ENCODE assay signal across 12 mouse cellular contexts in genomic region chr6:85409003-85409402, GRCm38 (mm10). TPM values are rescaled to one million over a fixed set of nuclear protein-coding genes. Genes with fewer than 3 reads are reported as not detected.
A peak's percentile ranks its signal among the peaks of the same experiment; 100 is the strongest.
DNase-seq lines count a peak whose midpoint lies in the region; ATAC-seq and TF ChIP-seq lines count a peak whose summit lies in the region.
"Had no signal": no experiment of that assay in that cellular context is flagged by ENCODE, and none has a peak within 500 bp of the region (broad histone marks: within the 10 kb centered on the region; RNA-seq: fewer than 3 reads in every experiment).

No protein-coding gene starts in this region.

- H3K4me1 ChIP-seq in heart, embryonic 12.5 days (replicated peaks): peaks cover 6% of the 10 kb centered on the region
- no peaks in the 10 kb centered on the region for H3K4me1 ChIP-seq in ES-Bruce4 (ENCODE audit: control insufficient read depth, insufficient read depth, low read length)
- peaks cover 6% of the 10 kb centered on the region; the same call in 1 of the 2 replicates for H3K4me1 ChIP-seq in forebrain, embryonic 11.5 days (replicated peaks; ENCODE audit: control insufficient read depth, insufficient read depth, low read length)
- H3K4me1 ChIP-seq in midbrain, embryonic 10.5 days: peaks cover 35% of the 10 kb centered on the region

- H3K27ac ChIP-seq in heart, embryonic 12.5 days (ENCODE audit: poor library complexity, severe bottlenecking): no peak overlapping the region
- H3K27ac ChIP-seq in ES-Bruce4 (ENCODE audit: insufficient read depth, low read length): no peak overlapping the region
- H3K27ac ChIP-seq in forebrain, embryonic 11.5 days (ENCODE audit: low read depth, low read length): no peak overlapping the region
- H3K27ac ChIP-seq in midbrain, embryonic 10.5 days (replicated peaks): peak overlapping the region; percentile 79
- H3K27ac ChIP-seq: liver, embryonic 15.5 days had no signal

- H3K4me2 ChIP-seq in heart, embryonic 12.5 days: peak overlapping the region; percentile 61
- H3K4me2 ChIP-seq in forebrain, embryonic 11.5 days (ENCODE audit: low read depth, low read length, severe bottlenecking): peak overlapping the region; percentile 54
- H3K4me2 ChIP-seq: liver, embryonic 15.5 days had no signal

- WGBS in heart, embryonic 12.5 days: 2% methylated on average over 31 of the region's 31 CpGs
- under 1% methylated on average over 31 of the region's 31 CpGs for WGBS in forebrain, embryonic 11.5 days
- WGBS in midbrain, embryonic 10.5 days: under 1% methylated on average over 31 of the region's 31 CpGs

- H3K27me3 ChIP-seq in heart, embryonic 12.5 days (replicated peaks): peaks cover 59% of the 10 kb centered on the region
- no peaks in the 10 kb centered on the region; the same call in 1 of the 2 replicates for H3K27me3 ChIP-seq in ES-Bruce4 (ENCODE audit: control insufficient read depth, insufficient read depth, low read length, poor library complexity, severe bottlenecking)
- peaks cover 21% of the 10 kb centered on the region for H3K27me3 ChIP-seq in forebrain, embryonic 11.5 days (ENCODE audit: control insufficient read depth, insufficient read depth, low read length)
- H3K27me3 ChIP-seq in midbrain, embryonic 10.5 days (ENCODE audit: low read depth, poor library complexity, severe bottlenecking): peaks cover 64% of the 10 kb centered on the region

- ATAC-seq in heart, embryonic 12.5 days (ENCODE audit: insufficient number of reproducible peaks, low FRiP score): no peak
- ATAC-seq in forebrain, embryonic 11.5 days (replicated peaks; ENCODE audit: low FRiP score): no peak
- ATAC-seq in erythroid progenitor cell, adult 5-6 weeks (replicated peaks; ENCODE audit: low FRiP score, poor library complexity, severe bottlenecking): no peak

- no peak for TF ChIP-seq POLR2A in ES-Bruce4 (IDR thresholded peaks at IDR 0.05; ENCODE audit: insufficient read depth, low read length)

- no peak for TF ChIP-seq CTCF in ES-Bruce4 (IDR thresholded peaks at IDR 0.05; ENCODE audit: low read depth, low read length)

- peak overlapping the region; percentile 37; the same call in 1 of the 2 replicates for H3K9ac ChIP-seq in heart, embryonic 12.5 days
- peak overlapping the region; percentile 49 for H3K9ac ChIP-seq in ES-Bruce4 (ENCODE audit: low read depth, poor library complexity, severe bottlenecking)
- peak overlapping the region; percentile 48 for H3K9ac ChIP-seq in forebrain, embryonic 11.5 days (ENCODE audit: low read length)
- H3K9ac ChIP-seq: liver, embryonic 15.5 days had no signal

- TF ChIP-seq EP300 in ES-Bruce4 (IDR thresholded peaks at IDR 0.05; ENCODE audit: insufficient read depth, low read depth, low read length): no peak

- no peaks in the 10 kb centered on the region for H3K36me3 ChIP-seq in heart, embryonic 12.5 days
- H3K36me3 ChIP-seq in ES-Bruce4 (ENCODE audit: control insufficient read depth, insufficient read depth, low read length, poor library complexity, severe bottlenecking): no peaks in the 10 kb centered on the region
- H3K36me3 ChIP-seq in forebrain, embryonic 11.5 days (ENCODE audit: control insufficient read depth, insufficient read depth, low read length): no peaks in the 10 kb centered on the region
- no peaks in the 10 kb centered on the region for H3K36me3 ChIP-seq in midbrain, embryonic 10.5 days
- H3K36me3 ChIP-seq: liver, embryonic 15.5 days had no signal

- H3K9me3 ChIP-seq in heart, embryonic 12.5 days (replicated peaks): no peaks in the 10 kb centered on the region
- H3K9me3 ChIP-seq in ES-Bruce4 (replicated peaks; ENCODE audit: control insufficient read depth, insufficient read depth, low read length, poor library complexity, severe bottlenecking): no peaks in the 10 kb centered on the region
- no peaks in the 10 kb centered on the region for H3K9me3 ChIP-seq in forebrain, embryonic 11.5 days (ENCODE audit: control insufficient read depth, low read length)
- no peaks in the 10 kb centered on the region for H3K9me3 ChIP-seq in midbrain, embryonic 10.5 days (replicated peaks)
- H3K9me3 ChIP-seq: liver, embryonic 15.5 days had no signal

- no peak for DNase-seq in heart, adult 11 months
- peak; percentile 74 for DNase-seq in forebrain, embryonic 11.5 days (ENCODE audit: low spot score)
- DNase-seq in midbrain, embryonic 10.5 days (ENCODE audit: low spot score): peak; percentile 81
- no peak for DNase-seq in MN1 (ENCODE audit: low spot score)
- DNase-seq in ovary, postnatal 10 days (ENCODE audit: low spot score): no peak
- DNase-seq: thymus, postnatal 36 days had no signal

- peak overlapping the region; percentile 38 for H3K4me3 ChIP-seq in heart, embryonic 12.5 days
- peak overlapping the region; percentile 54 for H3K4me3 ChIP-seq in ES-Bruce4 (ENCODE audit: low read depth, low read length)
- peak overlapping the region; percentile 19; the same call in 1 of the 2 replicates for H3K4me3 ChIP-seq in forebrain, embryonic 11.5 days (ENCODE audit: low read depth, low read length)
- peak overlapping the region; percentile 54 for H3K4me3 ChIP-seq in midbrain, embryonic 10.5 days
- H3K4me3 ChIP-seq: liver, embryonic 15.5 days had no signal

RNA-seq across cellular contexts. Expression of gene Noto, which starts 14.7 kb away (rescaled TPM):
- polyA plus RNA-seq in heart, embryonic 12.5 days (2016; fragmentation: Nextera tagmentation; extraction: Ambion mirVana): not detected in 2 replicates
- not detected in 2 replicates for polyA plus RNA-seq in ES-Bruce4 (2011; ENCODE audit: insufficient read depth, insufficient read length, low read depth, missing spikeins)
- not detected in 2 replicates for polyA plus RNA-seq in forebrain, embryonic 11.5 days (2014; fragmentation: Nextera tagmentation; extraction: Ambion mirVana)
- polyA plus RNA-seq in midbrain, embryonic 10.5 days (2016; fragmentation: Nextera tagmentation; extraction: Ambion mirVana): not detected in 2 replicates
- not detected in 2 replicates for total RNA-seq in erythroid progenitor cell, adult 5-6 weeks (2015; ENCODE audit: low replicate concordance)
- not detected in 2 replicates for total RNA-seq in erythroid progenitor cell, adult 5-6 weeks (2017; ENCODE audit: low replicate concordance)
- total RNA-seq: common myeloid progenitor, adult 5-6 weeks; MEL had no signal
- polyA plus RNA-seq: liver, embryonic 15.5 days had no signal

RNA-seq across cellular contexts. Expression of gene Smyd5, which starts 22.8 kb away (rescaled TPM):
- 41.3 and 46.1 TPM in 2 replicates for polyA plus RNA-seq in heart, embryonic 12.5 days (2016; fragmentation: Nextera tagmentation; extraction: Ambion mirVana)
- polyA plus RNA-seq in ES-Bruce4 (2011; ENCODE audit: insufficient read depth, insufficient read length, low read depth, missing spikeins): 42.3 and 44.4 TPM in 2 replicates
- polyA plus RNA-seq in forebrain, embryonic 11.5 days (2014; fragmentation: Nextera tagmentation; extraction: Ambion mirVana): 49.8 and 52.7 TPM in 2 replicates
- polyA plus RNA-seq in midbrain, embryonic 10.5 days (2016; fragmentation: Nextera tagmentation; extraction: Ambion mirVana): 75.6 and 83.9 TPM in 2 replicates
- total RNA-seq in erythroid progenitor cell, adult 5-6 weeks (2015; ENCODE audit: low replicate concordance): 2.5 and 6.7 TPM in 2 replicates
- total RNA-seq in erythroid progenitor cell, adult 5-6 weeks (2017; ENCODE audit: low replicate concordance): 2.4 and 6.2 TPM in 2 replicates

RNA-seq across cellular contexts. Expression of gene Rab11fip5, which starts 34.6 kb away (rescaled TPM):
- polyA plus RNA-seq in heart, embryonic 12.5 days (2016; fragmentation: Nextera tagmentation; extraction: Ambion mirVana): 42.0 and 42.6 TPM in 2 replicates
- 15.8 and 18.3 TPM in 2 replicates for polyA plus RNA-seq in ES-Bruce4 (2011; ENCODE audit: insufficient read depth, insufficient read length, low read depth, missing spikeins)
- polyA plus RNA-seq in forebrain, embryonic 11.5 days (2014; fragmentation: Nextera tagmentation; extraction: Ambion mirVana): 4.5 and 5.1 TPM in 2 replicates
- 4.2 and 6.4 TPM in 2 replicates for polyA plus RNA-seq in midbrain, embryonic 10.5 days (2016; fragmentation: Nextera tagmentation; extraction: Ambion mirVana)
- 0.36 and 0.84 TPM in 2 replicates for total RNA-seq in erythroid progenitor cell, adult 5-6 weeks (2015; ENCODE audit: low replicate concordance)
- 3.6 TPM in 1 of 2 replicates, not detected in the other for total RNA-seq in erythroid progenitor cell, adult 5-6 weeks (2017; ENCODE audit: low replicate concordance)

RNA-seq across cellular contexts. Expression of gene Cct7, which starts 42.3 kb away (rescaled TPM):
- polyA plus RNA-seq in heart, embryonic 12.5 days (2016; fragmentation: Nextera tagmentation; extraction: Ambion mirVana): 393 and 395 TPM in 2 replicates
- 463 and 467 TPM in 2 replicates for polyA plus RNA-seq in ES-Bruce4 (2011; ENCODE audit: insufficient read depth, insufficient read length, low read depth, missing spikeins)
- 647 and 695 TPM in 2 replicates for polyA plus RNA-seq in forebrain, embryonic 11.5 days (2014; fragmentation: Nextera tagmentation; extraction: Ambion mirVana)
- polyA plus RNA-seq in midbrain, embryonic 10.5 days (2016; fragmentation: Nextera tagmentation; extraction: Ambion mirVana): 700 and 751 TPM in 2 replicates
- 97.7 and 102 TPM in 2 replicates for total RNA-seq in erythroid progenitor cell, adult 5-6 weeks (2015; ENCODE audit: low replicate concordance)
- 82.3 and 112 TPM in 2 replicates for total RNA-seq in erythroid progenitor cell, adult 5-6 weeks (2017; ENCODE audit: low replicate concordance)

RNA-seq across cellular contexts. Expression of gene Pradc1, which starts 42.8 kb away (rescaled TPM):
- 35.5 and 37.1 TPM in 2 replicates for polyA plus RNA-seq in heart, embryonic 12.5 days (2016; fragmentation: Nextera tagmentation; extraction: Ambion mirVana)
- polyA plus RNA-seq in ES-Bruce4 (2011; ENCODE audit: insufficient read depth, insufficient read length, low read depth, missing spikeins): 4.7 and 9.6 TPM in 2 replicates
- polyA plus RNA-seq in forebrain, embryonic 11.5 days (2014; fragmentation: Nextera tagmentation; extraction: Ambion mirVana): 26.3 and 27.5 TPM in 2 replicates
- 42.8 and 44.9 TPM in 2 replicates for polyA plus RNA-seq in midbrain, embryonic 10.5 days (2016; fragmentation: Nextera tagmentation; extraction: Ambion mirVana)
- 17.7 and 18.9 TPM in 2 replicates for total RNA-seq in erythroid progenitor cell, adult 5-6 weeks (2015; ENCODE audit: low replicate concordance)
- total RNA-seq in erythroid progenitor cell, adult 5-6 weeks (2017; ENCODE audit: low replicate concordance): 1.4 and 3.1 TPM in 2 replicates

Comparison
In these comparisons a context has a peak if more than half of its experiments do, and no peak if none do; other contexts are left out.
1. DNase-seq: peak in forebrain, embryonic 11.5 days (single experiment) and midbrain, embryonic 10.5 days (single experiment); none in heart, adult 11 months (single experiment), MN1 (single experiment) and ovary, postnatal 10 days (single experiment).
2. Peak in every context shown above with its lines, with median percentiles within 50 percentile points of each other: H3K4me3 ChIP-seq and H3K9ac ChIP-seq.